Mouse (Mus musculus) hindbrain, embryonic 15.5 days (tissue): ENCODE measurements around the gene Dag1. TPM values are rescaled to one million over a fixed set of nuclear protein-coding genes. Genes with fewer than 3 reads are reported as not detected.

Experiments used
- ATAC-seq: fragments of 200-750 bp; cut with Nextera tagmentation; 2 replicates; pipeline ENCODE4 v1.8.0; 2017; ENCODE audit warnings: low read depth, moderate number of reproducible peaks, moderate TSS enrichment; ENCODE audit not compliant: low FRiP score
- H3K27ac ChIP-seq: fragments of 300-500 bp; sonication (generic); replicated peaks from 2 replicates; pipeline ENCODE4 v1.5.1; 2015; ENCODE audit warnings: mild to moderate bottlenecking, inconsistent platforms
- H3K27me3 ChIP-seq: fragments of 300-500 bp; sonication (generic); 2 replicates; pipeline ENCODE4 v1.6.1; 2015; ENCODE audit warnings: control low read depth, inconsistent platforms
- H3K36me3 ChIP-seq: fragments of 300-500 bp; sonication (generic); 2 replicates; pipeline ENCODE4 v1.6.1; 2015; ENCODE audit warnings: control low read depth, inconsistent platforms
- H3K4me1 ChIP-seq: fragments of 300-500 bp; sonication (generic); replicated peaks from 2 replicates; pipeline ENCODE4 v1.6.1; 2015; ENCODE audit warnings: control low read depth, inconsistent platforms
- H3K4me2 ChIP-seq: fragments of 300-500 bp; sonication (generic); 2 replicates; pipeline ENCODE4 v1.6.1; 2015; ENCODE audit warnings: moderate library complexity, mild to moderate bottlenecking, inconsistent platforms
- H3K4me3 ChIP-seq: fragments of 300-500 bp; sonication (generic); 2 replicates; pipeline ENCODE4 v1.5.1; 2015; ENCODE audit warnings: mild to moderate bottlenecking, inconsistent platforms
- H3K9ac ChIP-seq: fragments of 300-500 bp; sonication (generic); 2 replicates; pipeline ENCODE4 v1.6.1; 2015; ENCODE audit warnings: inconsistent platforms
- H3K9me3 ChIP-seq: fragments of 300-500 bp; sonication (generic); 2 replicates; pipeline ENCODE4 v1.6.1; 2016; ENCODE audit warnings: control low read depth, inconsistent platforms
- whole genome bisulfite sequencing: fragments of 180-500 bp; shearing (Covaris S2); methylation state at CpG from one replicate; pipeline ENCODE4 v1.1.7; 2015; 5-methylcytosine and 5-hydroxymethylcytosine counted together
- polyA plus RNA-seq: library from polyadenylated mRNA; unstranded; fragments of >200 nt; fragmentation: Nextera tagmentation; extraction: Ambion mirVana; gene quantifications from 2 replicates; pipeline ENCODE4 v1.2.1, GENCODE M21; 2015

Gene Dag1
- polyA plus RNA-seq, 1 experiment from 2014 or later: 86.0 TPM

GRCm38 (mm10) chr9:108244540-108244939 is 19.2 kb downstream of the Dag1 start:
- Histone ChIP-seq H3K9ac (no peak overlapping the region), H3K27me3 (no peaks in the 10 kb centered on the region), H3K4me3 (no peak overlapping the region), H3K27ac (no peak overlapping the region), H3K4me2 (no peak overlapping the region), H3K36me3 (peaks cover 5% of the 10 kb centered on the region; the same call in 1 of the 2 replicates), H3K4me1 (no peaks in the 10 kb centered on the region), H3K9me3 (no peaks in the 10 kb centered on the region)
- ATAC-seq: no peak
- WGBS: 89% methylated on average over 3 of the region's 3 CpGs

- H3K9me3 ChIP-seq: no peaks in the 10 kb centered on the region
- no peak overlapping the region for H3K4me2 ChIP-seq
- H3K27me3 ChIP-seq: no peaks in the 10 kb centered on the region
- WGBS: 76% methylated on average over 5 of the region's 5 CpGs
- no peak overlapping the region for H3K4me3 ChIP-seq
- ATAC-seq: no peak
- no peaks in the 10 kb centered on the region for H3K4me1 ChIP-seq
- H3K36me3 ChIP-seq: no peaks in the 10 kb centered on the region
- no peak overlapping the region for H3K9ac ChIP-seq
- no peak overlapping the region for H3K27ac ChIP-seq
Observed at GRCm38 (mm10) chr9:108239951-108240350, 23.8 kb downstream of the Dag1 start.

GRCm38 (mm10) chr9:108238831-108239230 is 24.9 kb downstream of the Dag1 start:
- no peak for ATAC-seq
- Histone ChIP-seq H3K4me3 (no peak overlapping the region), H3K9ac (no peak overlapping the region), H3K4me1 (no peaks in the 10 kb centered on the region), H3K9me3 (no peaks in the 10 kb centered on the region), H3K27me3 (no peaks in the 10 kb centered on the region), H3K4me2 (no peak overlapping the region), H3K27ac (no peak overlapping the region), H3K36me3 (peaks cover 2% of the 10 kb centered on the region; the same call in 1 of the 2 replicates)
- 76% methylated on average over 3 of the region's 3 CpGs for WGBS

- Histone ChIP-seq H3K27me3 (no peaks in the 10 kb centered on the region), H3K4me3 (no peak overlapping the region), H3K36me3 (peaks cover 5% of the 10 kb centered on the region; the same call in 1 of the 2 replicates), H3K9ac (no peak overlapping the region), H3K4me2 (no peak overlapping the region), H3K9me3 (no peaks in the 10 kb centered on the region), H3K27ac (no peak overlapping the region), H3K4me1 (no peaks in the 10 kb centered on the region)
- 96% methylated on average over 2 of the region's 2 CpGs for WGBS
- ATAC-seq: no peak
Observed at GRCm38 (mm10) chr9:108238402-108238801, 25.4 kb downstream of the Dag1 start.

GRCm38 (mm10) chr9:108234682-108235081 is 29.1 kb downstream of the Dag1 start:
- H3K4me1 ChIP-seq: no peaks in the 10 kb centered on the region
- H3K4me3 ChIP-seq: no peak overlapping the region
- no peaks in the 10 kb centered on the region for H3K27me3 ChIP-seq
- 93% methylated on average over 2 of the region's 2 CpGs for WGBS
- no peak overlapping the region for H3K4me2 ChIP-seq
- ATAC-seq: no peak
- no peak overlapping the region for H3K27ac ChIP-seq
- peaks cover 5% of the 10 kb centered on the region; the same call in 1 of the 2 replicates for H3K36me3 ChIP-seq
- no peak overlapping the region for H3K9ac ChIP-seq
- H3K9me3 ChIP-seq: no peaks in the 10 kb centered on the region

- Histone ChIP-seq H3K4me2 (no peak overlapping the region), H3K9me3 (no peaks in the 10 kb centered on the region), H3K27me3 (no peaks in the 10 kb centered on the region), H3K4me1 (no peaks in the 10 kb centered on the region), H3K36me3 (peaks cover 8% of the 10 kb centered on the region; the same call in 1 of the 2 replicates), H3K9ac (no peak overlapping the region), H3K27ac (no peak overlapping the region), H3K4me3 (no peak overlapping the region)
- 95% methylated on average over 2 of the region's 2 CpGs for WGBS
- no peak for ATAC-seq
Observed at GRCm38 (mm10) chr9:108232908-108233307, 30.9 kb downstream of the Dag1 start.

- WGBS: 38% methylated on average over 2 of the region's 2 CpGs
- no peak overlapping the region for H3K27ac ChIP-seq
- H3K4me2 ChIP-seq: no peak overlapping the region
- H3K9me3 ChIP-seq: no peaks in the 10 kb centered on the region
- peaks cover 3% of the 10 kb centered on the region; the same call in 1 of the 2 replicates for H3K36me3 ChIP-seq
- H3K27me3 ChIP-seq: no peaks in the 10 kb centered on the region
- no peak overlapping the region for H3K9ac ChIP-seq
- H3K4me3 ChIP-seq: no peak overlapping the region
- no peak for ATAC-seq
- no peaks in the 10 kb centered on the region for H3K4me1 ChIP-seq
Observed at GRCm38 (mm10) chr9:108227911-108228649, 35.7 kb downstream of the Dag1 start.

GRCm38 (mm10) chr9:108225166-108225565 is 38.6 kb downstream of the Dag1 start:
- 89% methylated on average over 2 of the region's 2 CpGs for WGBS
- no peak for ATAC-seq
- no peak overlapping the region for H3K9ac ChIP-seq
- no peaks in the 10 kb centered on the region for H3K27me3 ChIP-seq
- no peaks in the 10 kb centered on the region for H3K9me3 ChIP-seq
- H3K4me1 ChIP-seq: no peaks in the 10 kb centered on the region
- H3K4me3 ChIP-seq: no peak overlapping the region
- H3K4me2 ChIP-seq: no peak overlapping the region
- H3K36me3 ChIP-seq: 0 out of 2 replicates have a peak, but pooled peaks cover 3% of the 10 kb centered on the region
- no peak overlapping the region for H3K27ac ChIP-seq

- Histone ChIP-seq H3K4me3 (no peak overlapping the region), H3K36me3 (0 out of 2 replicates have a peak, but pooled peaks cover 3% of the 10 kb centered on the region), H3K9me3 (no peaks in the 10 kb centered on the region), H3K27me3 (no peaks in the 10 kb centered on the region), H3K9ac (no peak overlapping the region), H3K27ac (no peak overlapping the region), H3K4me2 (no peak overlapping the region), H3K4me1 (no peaks in the 10 kb centered on the region)
- ATAC-seq: no peak
- WGBS: 82% methylated on average over 1 of the region's 1 CpGs
Observed at GRCm38 (mm10) chr9:108223633-108224032, 40.1 kb downstream of the Dag1 start.

- peaks cover 13% of the 10 kb centered on the region for H3K36me3 ChIP-seq
- 98% methylated on average over 3 of the region's 3 CpGs for WGBS
- no peaks in the 10 kb centered on the region for H3K9me3 ChIP-seq
- no peak overlapping the region for H3K9ac ChIP-seq
- no peaks in the 10 kb centered on the region for H3K27me3 ChIP-seq
- H3K27ac ChIP-seq: no peak overlapping the region
- no peak overlapping the region for H3K4me3 ChIP-seq
- H3K4me2 ChIP-seq: no peak overlapping the region
- no peak for ATAC-seq
- H3K4me1 ChIP-seq: no peaks in the 10 kb centered on the region
Observed at GRCm38 (mm10) chr9:108221566-108221965, 42.2 kb downstream of the Dag1 start.

GRCm38 (mm10) chr9:108220380-108220774 is 43.4 kb downstream of the Dag1 start:
- Histone ChIP-seq H3K27ac (no peak overlapping the region), H3K4me2 (no peak overlapping the region), H3K9ac (no peak overlapping the region), H3K4me1 (no peaks in the 10 kb centered on the region), H3K4me3 (no peak overlapping the region), H3K36me3 (peaks cover 13% of the 10 kb centered on the region), H3K27me3 (no peaks in the 10 kb centered on the region), H3K9me3 (no peaks in the 10 kb centered on the region)
- ATAC-seq: no peak
- 83% methylated on average over 1 of the region's 1 CpGs for WGBS

- no peak overlapping the region for H3K4me2 ChIP-seq
- H3K4me1 ChIP-seq: no peaks in the 10 kb centered on the region
- H3K36me3 ChIP-seq: peaks cover 13% of the 10 kb centered on the region
- no peak overlapping the region for H3K4me3 ChIP-seq
- H3K9ac ChIP-seq: no peak overlapping the region
- H3K27ac ChIP-seq: no peak overlapping the region
- ATAC-seq: no peak
- no peaks in the 10 kb centered on the region for H3K9me3 ChIP-seq
- H3K27me3 ChIP-seq: no peaks in the 10 kb centered on the region
- 89% methylated on average over 12 of the region's 12 CpGs for WGBS
Observed at GRCm38 (mm10) chr9:108219766-108220379, 43.9 kb downstream of the Dag1 start.
